Mouse (Mus musculus) MEL (cell line): Measurements from ENCODE around the gene Pip4k2b. TPM values are rescaled to one million over a fixed set of nuclear protein-coding genes. Genes with fewer than 3 reads are reported as not detected.

Source experiments
- DNase-seq: peaks from one replicate; pipeline ENCODE4 v3.0.0; 2011; ENCODE audit warnings: low read depth, low spot score
- H3K27ac ChIP-seq: 2 replicates; pipeline ENCODE4 v1.5.1; 2012; ENCODE audit warnings: low read depth, mild to moderate bottlenecking, control low read depth, low read length, moderate library complexity; ENCODE audit not compliant: control insufficient read depth
- H3K27me3 ChIP-seq, 2 experiments: fragments of 150-350 bp in 1 of 2; sonication (generic) in 1 of 2; 2 replicates each; pipeline ENCODE4 v1.6.1; 2012; ENCODE audit warnings: low read length in 2 of 2, mild to moderate bottlenecking in 2 of 2, improper control_type of control experiment in 1 of 2, moderate library complexity in 1 of 2; ENCODE audit not compliant: insufficient read depth in 2 of 2, control insufficient read depth in 1 of 2
- H3K36me3 ChIP-seq, 2 experiments: 2 replicates each; pipeline ENCODE4 v1.6.1; 2012 to 2014; ENCODE audit warnings: low read length in 2 of 2, improper control_type of control experiment in 1 of 2, inconsistent platforms in 1 of 2, mild to moderate bottlenecking in 1 of 2; ENCODE audit not compliant: insufficient read depth in 2 of 2, control insufficient read depth in 1 of 2
- H3K4me1 ChIP-seq, 2 experiments: fragments of 150-350 bp in 1 of 2; sonication (generic) in 1 of 2; 2 replicates each; pipeline ENCODE4 v1.6.1; 2012; ENCODE audit warnings: low read length in 2 of 2, improper control_type of control experiment in 1 of 2, mild to moderate bottlenecking in 1 of 2; ENCODE audit not compliant: insufficient read depth in 2 of 2, control insufficient read depth in 1 of 2
- H3K4me3 ChIP-seq, 2 experiments: fragments of 150-350 bp in 1 of 2; sonication (generic) in 1 of 2; 2 replicates each; pipeline ENCODE4 v1.5.1; 2012; ENCODE audit warnings: low read depth in 2 of 2, low read length in 2 of 2, mild to moderate bottlenecking in 2 of 2, moderate library complexity in 2 of 2, control low read depth in 1 of 2, improper control_type of control experiment in 1 of 2; ENCODE audit not compliant: control insufficient read depth in 1 of 2, insufficient read depth in 1 of 2
- H3K79me2 ChIP-seq: 2 replicates; pipeline ENCODE4 v1.6.1; 2012; ENCODE audit warnings: mild to moderate bottlenecking, low read length, moderate library complexity; ENCODE audit not compliant: control insufficient read depth, poor library complexity, insufficient read depth
- H3K9ac ChIP-seq: 2 replicates; pipeline ENCODE4 v1.6.1; 2012; ENCODE audit warnings: low read depth, mild to moderate bottlenecking, control low read depth, low read length, moderate library complexity; ENCODE audit not compliant: control insufficient read depth, poor library complexity, severe bottlenecking
- H3K9me3 ChIP-seq: fragments of 150-350 bp; sonication (generic); replicated peaks from 2 replicates; pipeline ENCODE4 v1.6.1; 2012; ENCODE audit warnings: mild to moderate bottlenecking, low read length, improper control_type of control experiment, moderate library complexity; ENCODE audit not compliant: insufficient read depth
- CHD1 ChIP-seq: IDR thresholded peaks from 2 replicates; pipeline ENCODE4 v1.6.1; 2012; ENCODE audit warnings: low read depth, mild to moderate bottlenecking, inconsistent platforms, low read length, improper control_type of control experiment
- CHD2 ChIP-seq: IDR thresholded peaks from 2 replicates; pipeline ENCODE4 v1.6.1; 2011; ENCODE audit warnings: low read length, improper control_type of control experiment
- CTCF ChIP-seq, 3 experiments: IDR thresholded peaks in 2 of 3; conservative IDR thresholded peaks in 1 of 3; 2 replicates each; pipeline ENCODE4 v1.5.1; 2011 to 2012; ENCODE audit warnings: low read length in 3 of 3, low read depth in 2 of 3, mild to moderate bottlenecking in 2 of 3, improper control_type of control experiment in 1 of 3, inconsistent platforms in 1 of 3, mixed read lengths in 1 of 3, moderate library complexity in 1 of 3; ENCODE audit not compliant: control insufficient read depth in 1 of 3, insufficient read depth in 1 of 3, poor library complexity in 1 of 3, severe bottlenecking in 1 of 3
- E2F4 ChIP-seq: IDR thresholded peaks from 2 replicates; pipeline ENCODE4 v1.6.1; 2011; ENCODE audit warnings: low read depth, low read length, improper control_type of control experiment, borderline replicate concordance
- ELF1 ChIP-seq: IDR thresholded peaks from 2 replicates; pipeline ENCODE4 v1.6.1; 2014; ENCODE audit warnings: low read depth, mild to moderate bottlenecking, inconsistent platforms, low read length, improper control_type of control experiment, moderate library complexity
- EP300 ChIP-seq, 2 experiments: IDR thresholded peaks; 2 replicates each; pipeline ENCODE4 v1.6.1; 2011; ENCODE audit warnings: improper control_type of control experiment in 2 of 2, low read length in 2 of 2, low read depth in 1 of 2, mild to moderate bottlenecking in 1 of 2
- ETS1 ChIP-seq: IDR thresholded peaks from 2 replicates; pipeline ENCODE4 v1.6.1; 2012; ENCODE audit warnings: low read depth, mild to moderate bottlenecking, inconsistent platforms, low read length, improper control_type of control experiment, moderate library complexity
- GABPA ChIP-seq: IDR thresholded peaks from 2 replicates; pipeline ENCODE4 v1.6.1; 2012; ENCODE audit warnings: low read depth, mild to moderate bottlenecking, inconsistent platforms, low read length, improper control_type of control experiment, moderate library complexity
- GATA1 ChIP-seq: IDR thresholded peaks from 2 replicates; pipeline ENCODE4 v1.6.1; 2011; ENCODE audit warnings: low read depth, low read length, improper control_type of control experiment
- HCFC1 ChIP-seq: IDR thresholded peaks from 2 replicates; pipeline ENCODE4 v1.6.1; 2012; ENCODE audit warnings: low read depth, mild to moderate bottlenecking, inconsistent platforms, low read length, improper control_type of control experiment, moderate library complexity
- JUND ChIP-seq: IDR thresholded peaks from 2 replicates; pipeline ENCODE4 v1.6.1; 2011; ENCODE audit warnings: low read depth, mild to moderate bottlenecking, improper control_type of control experiment, low read length
- MAFK ChIP-seq: IDR thresholded peaks from 2 replicates; pipeline ENCODE4 v1.6.1; 2011; ENCODE audit warnings: low read depth, mild to moderate bottlenecking, low read length, improper control_type of control experiment, borderline replicate concordance
- MAX ChIP-seq: IDR thresholded peaks from 2 replicates; pipeline ENCODE4 v1.6.1; 2011; ENCODE audit warnings: low read length, improper control_type of control experiment
- MAZ ChIP-seq: IDR thresholded peaks from 2 replicates; pipeline ENCODE4 v1.6.1; 2012; ENCODE audit warnings: low read depth, mild to moderate bottlenecking, inconsistent platforms, low read length, improper control_type of control experiment
- MEF2A ChIP-seq: IDR thresholded peaks from 2 replicates; pipeline ENCODE4 v1.6.1; 2014; ENCODE audit warnings: low read depth, mild to moderate bottlenecking, inconsistent platforms, low read length, improper control_type of control experiment; ENCODE audit not compliant: poor library complexity, insufficient replicate concordance, severe bottlenecking; ENCODE audit errors: extremely low read depth
- MXI1 ChIP-seq: IDR thresholded peaks from 2 replicates; pipeline ENCODE4 v1.6.1; 2011; ENCODE audit warnings: mild to moderate bottlenecking, low read depth, low read length, improper control_type of control experiment
- MYB ChIP-seq: IDR thresholded peaks from 2 replicates; pipeline ENCODE4 v1.6.1; 2011; ENCODE audit warnings: mild to moderate bottlenecking, low read depth, low read length, improper control_type of control experiment
- MYC ChIP-seq: IDR thresholded peaks from 2 replicates; pipeline ENCODE4 v1.6.1; 2011; ENCODE audit warnings: low read depth, mild to moderate bottlenecking, low read length, improper control_type of control experiment, moderate library complexity
- NRF1 ChIP-seq: IDR thresholded peaks from 2 replicates; pipeline ENCODE4 v1.6.1; 2014; ENCODE audit warnings: low read depth, mild to moderate bottlenecking, inconsistent platforms, low read length, improper control_type of control experiment, moderate library complexity; ENCODE audit not compliant: poor library complexity, insufficient read depth, severe bottlenecking
- POLR2AphosphoS2 ChIP-seq: IDR thresholded peaks from 2 replicates; pipeline ENCODE4 v1.6.1; 2011; ENCODE audit warnings: low read length, improper control_type of control experiment
- POLR2AphosphoS5 ChIP-seq: IDR thresholded peaks from 2 replicates; pipeline ENCODE4 v1.6.1; 2012; ENCODE audit warnings: low read depth, borderline replicate concordance, mild to moderate bottlenecking, inconsistent platforms, low read length, moderate library complexity, mixed read lengths
- RAD21 ChIP-seq: IDR thresholded peaks from 2 replicates; pipeline ENCODE4 v1.6.1; 2011; ENCODE audit warnings: mild to moderate bottlenecking, low read depth, low read length, improper control_type of control experiment
- TAL1 ChIP-seq: IDR thresholded peaks from 2 replicates; pipeline ENCODE4 v1.6.1; 2012; ENCODE audit warnings: mild to moderate bottlenecking, inconsistent platforms, low read length, moderate library complexity, mixed read lengths
- TBP ChIP-seq: IDR thresholded peaks from 2 replicates; pipeline ENCODE4 v1.8.0; 2011; ENCODE audit warnings: low read depth, low read length, improper control_type of control experiment
- TCF12 ChIP-seq: IDR thresholded peaks from 2 replicates; pipeline ENCODE4 v1.6.1; 2014; ENCODE audit warnings: low read depth, mild to moderate bottlenecking, inconsistent platforms, low read length, improper control_type of control experiment, moderate library complexity
- UBTF ChIP-seq: IDR thresholded peaks from 2 replicates; pipeline ENCODE4 v1.6.1; 2012; ENCODE audit warnings: low read depth, mild to moderate bottlenecking, inconsistent platforms, low read length, improper control_type of control experiment, moderate library complexity, borderline replicate concordance; ENCODE audit not compliant: insufficient read depth
- USF1 ChIP-seq: IDR thresholded peaks from 2 replicates; pipeline ENCODE4 v1.6.1; 2014; ENCODE audit warnings: low read depth, mild to moderate bottlenecking, inconsistent platforms, low read length, improper control_type of control experiment, moderate library complexity
- USF2 ChIP-seq, 2 experiments: IDR thresholded peaks; 2 replicates each; pipeline ENCODE4 v1.6.1; 2011 to 2012; ENCODE audit warnings: improper control_type of control experiment in 2 of 2, low read length in 2 of 2, borderline replicate concordance in 1 of 2, inconsistent platforms in 1 of 2, low read depth in 1 of 2, mild to moderate bottlenecking in 1 of 2; ENCODE audit not compliant: insufficient read depth in 1 of 2
- ZKSCAN1 ChIP-seq: IDR thresholded peaks from 2 replicates; pipeline ENCODE4 v1.6.1; 2012; ENCODE audit warnings: low read depth, mild to moderate bottlenecking, inconsistent platforms, low read length, improper control_type of control experiment, moderate library complexity
- ZMIZ1 ChIP-seq: IDR thresholded peaks from 2 replicates; pipeline ENCODE4 v1.6.1; 2012; ENCODE audit warnings: low read depth, mild to moderate bottlenecking, inconsistent platforms, low read length, improper control_type of control experiment, moderate library complexity
- polyA plus RNA-seq, 2 experiments: library from polyadenylated mRNA; stranded (reverse) in 1 of 2; unstranded in 1 of 2; fragments of >175 nt in 1 of 2; fragments of >200 nt in 1 of 2; gene quantifications; 2 replicates each; pipeline versions ENCODE4 v1.2.1 to v1.2.4; 2012; ENCODE audit warnings: low replicate concordance in 2 of 2, low read depth in 1 of 2; ENCODE audit not compliant: insufficient read length in 2 of 2, insufficient read depth in 1 of 2, missing spikeins in 1 of 2
- total RNA-seq: library from RNA; depleted of rRNA; stranded (reverse); fragments of 300-350 nt; gene quantifications from 2 replicates; pipeline ENCODE4 v1.2.3, GENCODE M21; 2012

The Pip4k2b gene
- total and polyA plus RNA-seq, 3 experiments: 40.2 to 57.3 (median 43.4) TPM

DNA sequence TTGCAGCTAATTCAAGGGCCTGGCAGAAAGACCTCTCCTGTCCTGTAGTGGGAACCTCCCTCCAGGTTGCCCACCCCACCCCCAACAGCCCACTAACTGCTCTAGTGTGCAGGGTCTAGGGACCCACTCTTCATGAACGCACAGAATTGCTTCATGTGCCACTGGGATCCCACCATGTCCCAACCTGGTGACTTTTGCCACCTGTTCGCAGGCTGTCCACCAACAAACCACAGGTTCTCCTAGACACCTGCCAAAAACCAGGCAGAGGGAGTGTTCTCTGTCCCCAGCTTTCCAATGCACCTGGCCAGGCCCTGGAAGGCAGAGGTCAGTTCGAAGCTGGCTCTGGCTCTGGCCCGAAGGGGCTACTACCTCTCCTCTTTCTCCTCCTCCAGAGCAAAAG is 50.1 kb downstream of the Pip4k2b start:
- no peak overlapping the region for H3K27ac ChIP-seq
- no peak overlapping the region for H3K4me3 ChIP-seq
- TF ChIP-seq MYC (no peak), CTCF (IDR thresholded peaks at IDR 0.05 in 2 of 3, conservative IDR thresholded peaks at IDR 0.05 in 1 of 3; ENCODE audit: control insufficient read depth in 1 of 3, insufficient read depth in 1 of 3, low read depth in 2 of 3, low read length in 3 of 3, poor library complexity in 1 of 3, severe bottlenecking in 1 of 3) (no peak), TBP (no peak), ZKSCAN1 (no peak), MAFK (no peak), USF2 (IDR thresholded peaks at IDR 0.05; ENCODE audit: borderline replicate concordance in 1 of 2, insufficient read depth in 1 of 2, low read depth in 1 of 2, low read length in 2 of 2) (no peak), POLR2AphosphoS2 (no peak), MAZ (no peak), ZMIZ1 (no peak), GABPA (no peak), EP300 (IDR thresholded peaks at IDR 0.05; ENCODE audit: low read depth in 1 of 2, low read length in 2 of 2) (no peak), CHD2 (no peak)
- no peaks in the 10 kb centered on the region for H3K27me3 ChIP-seq
- peaks cover 0 to 1% of the 10 kb centered on the region in 2 experiments; a peak in 2 of 4 replicates for H3K36me3 ChIP-seq
- H3K79me2 ChIP-seq: peaks cover 4% of the 10 kb centered on the region; the same call in 1 of the 2 replicates
- H3K4me1 ChIP-seq: peaks cover 0 to 10% of the 10 kb centered on the region in 2 experiments; a peak in 2 of 4 replicates
- no peaks in the 10 kb centered on the region for H3K9me3 ChIP-seq
- no peak for DNase-seq
- H3K9ac ChIP-seq: no peak overlapping the region

DNA sequence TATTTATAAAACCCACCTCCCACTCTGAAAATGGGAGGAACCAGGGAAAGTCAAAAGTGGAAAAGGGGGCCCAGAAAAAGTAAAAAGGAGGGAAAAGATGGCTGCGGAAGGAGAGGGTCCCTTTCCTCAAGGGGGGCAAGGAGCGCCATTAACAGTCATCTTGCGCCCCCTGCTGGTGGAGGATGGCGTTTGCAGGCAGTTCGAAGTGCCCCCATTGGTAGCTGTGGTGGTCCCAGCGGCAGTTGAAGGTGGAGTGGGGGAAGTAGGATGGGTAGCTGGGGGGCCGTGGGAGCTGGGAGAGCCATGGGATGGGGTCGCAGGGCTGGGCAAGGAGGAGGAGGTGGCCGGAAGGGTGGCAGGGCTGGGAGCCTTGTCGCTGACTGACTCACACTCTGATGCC is 54.6 kb downstream of the Pip4k2b start:
- Histone ChIP-seq H3K9ac (no peak overlapping the region), H3K9me3 (no peaks in the 10 kb centered on the region), H3K36me3 (peaks cover 1 to 2% of the 10 kb centered on the region in 2 experiments; a peak in 1 of 4 replicates), H3K4me1 (peaks cover 0 to 7% of the 10 kb centered on the region in 2 experiments; a peak in 1 of 4 replicates), H3K27me3 (no peaks in the 10 kb centered on the region), H3K27ac (no peak overlapping the region), H3K4me3 (no peak overlapping the region), H3K79me2 (no peaks in the 10 kb centered on the region)
- peak; percentile 72 for DNase-seq
- TF ChIP-seq MAX (no peak), RAD21 (peak; percentile 88), MYB (no peak), ZKSCAN1 (no peak), NRF1 (no peak), UBTF (no peak), MYC (no peak), MAZ (0 out of 2 replicates have a peak, but pooled peaks have one; percentile 50), TAL1 (no peak), ETS1 (no peak), GATA1 (no peak), USF2 (IDR thresholded peaks at IDR 0.05; ENCODE audit: borderline replicate concordance in 1 of 2, insufficient read depth in 1 of 2, low read depth in 1 of 2, low read length in 2 of 2) (no peak), E2F4 (no peak), TBP (no peak), CHD2 (no peak), ELF1 (no peak), MEF2A (no peak), CHD1 (no peak), HCFC1 (0 out of 2 replicates have a peak, but pooled peaks have one; percentile 14), ZMIZ1 (no peak), POLR2AphosphoS5 (no peak), MXI1 (no peak), USF1 (no peak), POLR2AphosphoS2 (no peak), TCF12 (no peak), JUND (no peak)
